Mouse (Mus musculus): ENCODE measurements around the gene RPS10-NUDT3. TPM values are rescaled to one million over a fixed set of nuclear protein-coding genes. Genes with fewer than 3 reads are reported as not detected.

RPS10-NUDT3 gene
- total and polyA plus RNA-seq, 3 experiments = not detected

GRCm38 (mm10) chr17:27555512-27556172, 79.4 kb downstream of the RPS10-NUDT3 start:
- TF ChIP-seq EP300 (IDR thresholded peaks at IDR 0.05; ENCODE audit: insufficient read depth, low read depth, low read length) (no peak), CTCF (IDR thresholded peaks at IDR 0.05) (no peak), POLR2A (IDR thresholded peaks at IDR 0.05; ENCODE audit: insufficient read depth, low read depth, low read length) (no peak)
- H3K36me3 ChIP-seq (ENCODE audit: control insufficient read depth, insufficient read depth, low read length) = no peaks in the 10 kb centered on the region
- DNase-seq = peak; percentile 66 to 80
- peak overlapping the region; percentile 73 for H3K9ac ChIP-seq (ENCODE audit: low read depth, low read length)
- no peaks in the 10 kb centered on the region for H3K27me3 ChIP-seq (ENCODE audit: control insufficient read depth, insufficient read depth, low read length)
- H3K4me3 ChIP-seq = peak overlapping the region; percentile 67
- intact Hi-C loops (cut with DNase I) = no loop called here
- peak overlapping the region; percentile 70 for H3K27ac ChIP-seq
- H3K4me1 ChIP-seq (ENCODE audit: control insufficient read depth, insufficient read depth, low read length) = no peaks in the 10 kb centered on the region; the same call in 1 of the 2 replicates
- no peaks in the 10 kb centered on the region for H3K79me2 ChIP-seq (replicated peaks; ENCODE audit: control insufficient read depth, insufficient read depth, low read length)
- 2% methylated on average over 55 of the region's 55 CpGs for WGBS

GRCm38 (mm10) chr17:27555075-27555511, 79.9 kb downstream of the RPS10-NUDT3 start:
- no peaks in the 10 kb centered on the region; the same call in 1 of the 2 replicates for H3K4me1 ChIP-seq (ENCODE audit: control insufficient read depth, insufficient read depth, low read length)
- DNase-seq = peak; percentile 50 to 52
- intact Hi-C loops (cut with DNase I) = no loop called here
- no peaks in the 10 kb centered on the region for H3K27me3 ChIP-seq (ENCODE audit: control insufficient read depth, insufficient read depth, low read length)
- H3K4me3 ChIP-seq = peak overlapping the region; percentile 67; the same call in 1 of the 2 replicates
- H3K27ac ChIP-seq = no peak overlapping the region
- no peak for TF ChIP-seq CTCF (IDR thresholded peaks at IDR 0.05)
- no peak for TF ChIP-seq POLR2A (IDR thresholded peaks at IDR 0.05; ENCODE audit: insufficient read depth, low read depth, low read length)
- no peak for TF ChIP-seq EP300 (IDR thresholded peaks at IDR 0.05; ENCODE audit: insufficient read depth, low read depth, low read length)
- no peaks in the 10 kb centered on the region for H3K36me3 ChIP-seq (ENCODE audit: control insufficient read depth, insufficient read depth, low read length)
- WGBS = 31% methylated on average over 25 of the region's 39 CpGs
- peak overlapping the region; percentile 31 for H3K9ac ChIP-seq (ENCODE audit: low read depth, low read length)
- H3K79me2 ChIP-seq (replicated peaks; ENCODE audit: control insufficient read depth, insufficient read depth, low read length) = no peaks in the 10 kb centered on the region

- Histone ChIP-seq H3K4me1 (ENCODE audit: control insufficient read depth, insufficient read depth, low read length) (no peaks in the 10 kb centered on the region; the same call in 1 of the 2 replicates), H3K79me2 (replicated peaks; ENCODE audit: control insufficient read depth, insufficient read depth, low read length) (no peaks in the 10 kb centered on the region), H3K27ac (no peak overlapping the region), H3K27me3 (ENCODE audit: control insufficient read depth, insufficient read depth, low read length) (no peaks in the 10 kb centered on the region), H3K36me3 (ENCODE audit: control insufficient read depth, insufficient read depth, low read length) (no peaks in the 10 kb centered on the region), H3K9ac (ENCODE audit: low read depth, low read length) (no peak overlapping the region), H3K4me3 (no peak overlapping the region)
- WGBS = 74% methylated on average over 20 of the region's 20 CpGs
- intact Hi-C loops (cut with DNase I) = no loop called here
- no peak for TF ChIP-seq EP300 (IDR thresholded peaks at IDR 0.05; ENCODE audit: insufficient read depth, low read depth, low read length)
- TF ChIP-seq CTCF (IDR thresholded peaks at IDR 0.05) = no peak
- TF ChIP-seq POLR2A (IDR thresholded peaks at IDR 0.05; ENCODE audit: insufficient read depth, low read depth, low read length) = no peak
- no peak for DNase-seq
Measured at GRCm38 (mm10) chr17:27554062-27554960, 80.7 kb downstream of the RPS10-NUDT3 start.

- Histone ChIP-seq H3K27me3 (ENCODE audit: control insufficient read depth, insufficient read depth, low read length) (no peaks in the 10 kb centered on the region), H3K79me2 (replicated peaks; ENCODE audit: control insufficient read depth, insufficient read depth, low read length) (no peaks in the 10 kb centered on the region), H3K36me3 (ENCODE audit: control insufficient read depth, insufficient read depth, low read length) (no peaks in the 10 kb centered on the region), H3K9ac (ENCODE audit: low read depth, low read length) (no peak overlapping the region), H3K4me3 (no peak overlapping the region), H3K4me1 (ENCODE audit: control insufficient read depth, insufficient read depth, low read length) (no peaks in the 10 kb centered on the region; the same call in 1 of the 2 replicates), H3K27ac (no peak overlapping the region; the same call in 1 of the 2 replicates)
- DNase-seq = peak in 1 of 2 experiments; percentile 48
- TF ChIP-seq EP300 (IDR thresholded peaks at IDR 0.05; ENCODE audit: insufficient read depth, low read depth, low read length) = no peak
- no peak for TF ChIP-seq POLR2A (IDR thresholded peaks at IDR 0.05; ENCODE audit: insufficient read depth, low read depth, low read length)
- TF ChIP-seq CTCF (IDR thresholded peaks at IDR 0.05) = no peak
- 62% methylated on average over 23 of the region's 23 CpGs for WGBS
- intact Hi-C loops (cut with DNase I) = no loop called here
Measured at GRCm38 (mm10) chr17:27552215-27553201, 82.5 kb downstream of the RPS10-NUDT3 start.

- no peaks in the 10 kb centered on the region for H3K27me3 ChIP-seq (ENCODE audit: control insufficient read depth, insufficient read depth, low read length)
- H3K4me1 ChIP-seq (ENCODE audit: control insufficient read depth, insufficient read depth, low read length) = no peaks in the 10 kb centered on the region; the same call in 1 of the 2 replicates
- DNase-seq = no peak
- no peaks in the 10 kb centered on the region for H3K79me2 ChIP-seq (replicated peaks; ENCODE audit: control insufficient read depth, insufficient read depth, low read length)
- no peaks in the 10 kb centered on the region for H3K36me3 ChIP-seq (ENCODE audit: control insufficient read depth, insufficient read depth, low read length)
- intact Hi-C loops (cut with DNase I) = no loop called here
- H3K27ac ChIP-seq = no peak overlapping the region
- TF ChIP-seq POLR2A (IDR thresholded peaks at IDR 0.05; ENCODE audit: insufficient read depth, low read depth, low read length) (no peak), EP300 (IDR thresholded peaks at IDR 0.05; ENCODE audit: insufficient read depth, low read depth, low read length) (no peak), CTCF (IDR thresholded peaks at IDR 0.05) (no peak)
- H3K9ac ChIP-seq (ENCODE audit: low read depth, low read length) = no peak overlapping the region
- H3K4me3 ChIP-seq = no peak overlapping the region
- WGBS = 81% methylated on average over 10 of the region's 10 CpGs
Measured at GRCm38 (mm10) chr17:27551393-27551940, 83.6 kb downstream of the RPS10-NUDT3 start.
